Mouse (Mus musculus): ENCODE measurements around the gene Phlda1.

Phlda1 gene

GRCm38 (mm10) chr10:111505406-111505805 is 680 bp upstream of the Phlda1 start:
- DNase-seq (ENCODE audit: low spot score): no peak

- no peak for DNase-seq (ENCODE audit: low spot score)
Observed at GRCm38 (mm10) chr10:111506926-111507459, 907 bp downstream of the Phlda1 start.

GRCm38 (mm10) chr10:111507460-111508211 is 1.6 kb downstream of the Phlda1 start:
- peak; percentile 67 for DNase-seq (ENCODE audit: low spot score)

GRCm38 (mm10) chr10:111508324-111509080 is 2.4 kb downstream of the Phlda1 start:
- no peak for DNase-seq (ENCODE audit: low spot score)

GRCm38 (mm10) chr10:111509103-111509784 is 3.2 kb downstream of the Phlda1 start:
- no peak for DNase-seq (ENCODE audit: low spot score)

GRCm38 (mm10) chr10:111509981-111510380 is 3.9 kb downstream of the Phlda1 start:
- no peak for DNase-seq (ENCODE audit: low spot score)

GRCm38 (mm10) chr10:111510798-111511197 is 4.7 kb downstream of the Phlda1 start:
- no peak for DNase-seq (ENCODE audit: low spot score)

GRCm38 (mm10) chr10:111512036-111512568 is 6.0 kb downstream of the Phlda1 start:
- DNase-seq (ENCODE audit: low spot score): no peak

- DNase-seq (ENCODE audit: low spot score): no peak
Observed at GRCm38 (mm10) chr10:111514282-111514885, 8.3 kb downstream of the Phlda1 start.

GRCm38 (mm10) chr10:111515071-111516010 is 9.3 kb downstream of the Phlda1 start:
- no peak for DNase-seq (ENCODE audit: low spot score)

GRCm38 (mm10) chr10:111516172-111516588 is 10.1 kb downstream of the Phlda1 start:
- no peak for DNase-seq (ENCODE audit: low spot score)

GRCm38 (mm10) chr10:111516804-111517436 is 10.8 kb downstream of the Phlda1 start:
- DNase-seq (ENCODE audit: low spot score): no peak

- no peak for DNase-seq (ENCODE audit: low spot score)
Observed at GRCm38 (mm10) chr10:111518350-111518749, 12.3 kb downstream of the Phlda1 start.

- DNase-seq (ENCODE audit: low spot score): no peak
Observed at GRCm38 (mm10) chr10:111519620-111520370, 13.7 kb downstream of the Phlda1 start.

- DNase-seq (ENCODE audit: low spot score): no peak
Observed at GRCm38 (mm10) chr10:111520621-111521020, 14.5 kb downstream of the Phlda1 start.

- no peak for DNase-seq (ENCODE audit: low spot score)
Observed at GRCm38 (mm10) chr10:111521636-111522035, 15.6 kb downstream of the Phlda1 start.

- no peak for DNase-seq (ENCODE audit: low spot score)
Observed at GRCm38 (mm10) chr10:111522230-111522629, 16.1 kb downstream of the Phlda1 start.

GRCm38 (mm10) chr10:111523894-111524293 is 17.8 kb downstream of the Phlda1 start:
- DNase-seq (ENCODE audit: low spot score): no peak

GRCm38 (mm10) chr10:111527057-111527456 is 21.0 kb downstream of the Phlda1 start:
- no peak for DNase-seq (ENCODE audit: low spot score)

Measured in testis, postnatal 10 days (tissue).